Mouse (Mus musculus) ES-Bruce4 (cell line): ENCODE results near the gene Calm3. TPM values are rescaled to one million over a fixed set of nuclear protein-coding genes. Genes with fewer than 3 reads are reported as not detected.

Experiments
- H3K27ac ChIP-seq: 2 replicates; pipeline ENCODE4 v1.5.1; 2012; ENCODE audit warnings: low read length, inconsistent platforms; ENCODE audit not compliant: insufficient read depth
- H3K27me3 ChIP-seq: 2 replicates; pipeline ENCODE4 v1.6.1; 2012; ENCODE audit warnings: mild to moderate bottlenecking, low read length, inconsistent platforms; ENCODE audit not compliant: control insufficient read depth, poor library complexity, insufficient read depth, severe bottlenecking
- H3K36me3 ChIP-seq: 2 replicates; pipeline ENCODE4 v1.6.1; 2012; ENCODE audit warnings: inconsistent platforms, mild to moderate bottlenecking, low read length, moderate library complexity; ENCODE audit not compliant: control insufficient read depth, poor library complexity, insufficient read depth, severe bottlenecking
- H3K4me1 ChIP-seq: one replicate; pipeline ENCODE4 v1.8.1; 2011; ENCODE audit warnings: low read length; ENCODE audit not compliant: control insufficient read depth, insufficient read depth
- H3K4me3 ChIP-seq: 2 replicates; pipeline ENCODE4 v1.5.1; 2011; ENCODE audit warnings: low read depth, mild to moderate bottlenecking, low read length
- H3K9ac ChIP-seq: 2 replicates; pipeline ENCODE4 v1.6.1; 2012; ENCODE audit warnings: low read depth, mild to moderate bottlenecking, inconsistent platforms; ENCODE audit not compliant: poor library complexity, severe bottlenecking
- H3K9me3 ChIP-seq: replicated peaks from 2 replicates; pipeline ENCODE4 v1.6.1; 2012; ENCODE audit warnings: mild to moderate bottlenecking, low read length, inconsistent platforms; ENCODE audit not compliant: control insufficient read depth, poor library complexity, insufficient read depth, severe bottlenecking
- CTCF ChIP-seq: IDR thresholded peaks from one replicate; pipeline ENCODE4 v1.8.1; 2011; ENCODE audit warnings: low read depth, low read length
- EP300 ChIP-seq: IDR thresholded peaks from 2 replicates; pipeline ENCODE4 v1.6.1; 2011; ENCODE audit warnings: low read depth, low read length; ENCODE audit not compliant: insufficient read depth
- POLR2A ChIP-seq: IDR thresholded peaks from one replicate; pipeline ENCODE4 v1.8.1; 2011; ENCODE audit warnings: low read length; ENCODE audit not compliant: insufficient read depth
- polyA plus RNA-seq: library from polyadenylated mRNA; stranded (reverse); fragments of >200 nt; gene quantifications from 2 replicates; pipeline ENCODE4 v1.2.4, GENCODE M21; 2011; ENCODE audit warnings: low read depth; ENCODE audit not compliant: missing spikeins, insufficient read depth, insufficient read length

Gene Calm3
- polyA plus RNA-seq, 1 experiment = 358 TPM

- Histone ChIP-seq H3K4me1 (no peaks in the 10 kb centered on the region), H3K36me3 (no peaks in the 10 kb centered on the region)
- no peak for TF ChIP-seq POLR2A
- no peak for TF ChIP-seq CTCF
- no peak for TF ChIP-seq EP300
Measured at GRCm38 (mm10) chr7:16867488-16867887, 56.4 kb downstream of the Calm3 start.

More at GRCm38 (mm10) chr7:16867488-16867887, 56.4 kb downstream of the Calm3 start:
- Histone ChIP-seq H3K9me3 (no peaks in the 10 kb centered on the region), H3K9ac (no peak overlapping the region), H3K27me3 (no peaks in the 10 kb centered on the region), H3K4me3 (no peak overlapping the region), H3K27ac (no peak overlapping the region)

Other genes starting within 250 kb of the Calm3 start
- not detected in 2 replicates for gene Ceacam15, start 248.4 kb downstream of the Calm3 start, polyA plus RNA-seq
- gene Ceacam9, start 202.2 kb downstream of the Calm3 start, polyA plus RNA-seq = not detected in 2 replicates
- gene Ap2s1, start 185.7 kb downstream of the Calm3 start, polyA plus RNA-seq = 88.3 and 91.5 TPM in 2 replicates
- 101 and 108 TPM in 2 replicates for gene Slc1a5, start 142.8 kb downstream of the Calm3 start, polyA plus RNA-seq
- 53.5 and 55.5 TPM in 2 replicates for gene Strn4, start 108.2 kb downstream of the Calm3 start, polyA plus RNA-seq
- 14.7 and 17.4 TPM in 2 replicates for gene Fkrp, start 107.4 kb downstream of the Calm3 start, polyA plus RNA-seq
- gene Prkd2, start 81.2 kb downstream of the Calm3 start, polyA plus RNA-seq = 18.4 and 18.5 TPM in 2 replicates
- gene Dact3, start 48.8 kb downstream of the Calm3 start, polyA plus RNA-seq = 19.2 and 20.8 TPM in 2 replicates
- 4.5 and 4.6 TPM in 2 replicates for gene Gng8, start 32.3 kb downstream of the Calm3 start, polyA plus RNA-seq
- gene Ptgir, start 17.6 kb downstream of the Calm3 start, polyA plus RNA-seq = not detected in 2 replicates
- gene Pnmal2, start 20.6 kb upstream of the Calm3 start, polyA plus RNA-seq = 1.5 and 1.6 TPM in 2 replicates
- gene Pnmal1, start 35.6 kb upstream of the Calm3 start, polyA plus RNA-seq = not detected in 2 replicates
- 1.1 and 1.2 TPM in 2 replicates for gene Gm42372, start 59.0 kb upstream of the Calm3 start, polyA plus RNA-seq
- gene Ccdc8, start 68.6 kb upstream of the Calm3 start, polyA plus RNA-seq = 4.2 and 4.4 TPM in 2 replicates
- gene Ppp5c, start 103.8 kb upstream of the Calm3 start, polyA plus RNA-seq = 106 and 107 TPM in 2 replicates
- gene Hif3a, start 138.3 kb upstream of the Calm3 start, polyA plus RNA-seq = 11.9 and 14.0 TPM in 2 replicates
- gene Psg16, start 149.9 kb upstream of the Calm3 start, polyA plus RNA-seq = 0.29 and 3.3 TPM in 2 replicates
- 0.41 and 0.73 TPM in 2 replicates for gene Ceacam3, start 226.2 kb upstream of the Calm3 start, polyA plus RNA-seq